Mouse (Mus musculus): ENCODE data around the gene Sdsl. TPM values are rescaled to one million over a fixed set of nuclear protein-coding genes. Genes with fewer than 3 reads are reported as not detected.
"Not testable (repeated sequence)": the region's sequence is repeated elsewhere in the genome, so short reads cannot be mapped to it uniquely, and the experiment has no call there.

Sdsl gene
- polyA plus RNA-seq, 1 experiment from 2014 or later, result 7.5 TPM

DNA sequence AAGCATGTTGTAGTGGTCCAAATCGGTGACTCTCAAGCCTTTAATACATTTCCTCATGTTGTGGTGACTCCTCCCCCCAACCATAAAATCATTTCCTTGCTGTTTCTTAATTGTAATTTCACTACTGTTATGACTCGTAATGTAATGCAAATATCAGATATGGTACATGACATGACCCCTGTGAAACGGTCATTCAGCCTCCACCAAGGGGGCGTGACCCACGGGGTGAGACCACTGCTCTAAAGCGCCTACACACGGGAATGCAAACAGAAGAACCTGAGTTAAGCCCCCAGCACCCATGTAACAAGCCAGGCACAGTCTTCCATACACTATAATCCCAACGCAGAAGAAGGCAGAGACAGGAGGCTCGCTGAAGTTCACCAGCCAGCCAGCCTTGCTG is 33.2 kb upstream of the Sdsl start:
- Histone ChIP-seq H3K9ac (no peak overlapping the region), H3K4me2 (replicated peaks) (no peak overlapping the region), H3K36me3 (no peaks in the 10 kb centered on the region), H3K27ac (no peak overlapping the region), H3K4me3 (no peak overlapping the region), H3K27me3 (no peaks in the 10 kb centered on the region; the same call in 1 of the 2 replicates), H3K4me1 (peaks cover 22% of the 10 kb centered on the region), H3K9me3 (replicated peaks) (no peaks in the 10 kb centered on the region)
- no peak for ATAC-seq (ENCODE audit: low FRiP score)
- WGBS, result 76% methylated on average over 9 of the region's 9 CpGs

DNA sequence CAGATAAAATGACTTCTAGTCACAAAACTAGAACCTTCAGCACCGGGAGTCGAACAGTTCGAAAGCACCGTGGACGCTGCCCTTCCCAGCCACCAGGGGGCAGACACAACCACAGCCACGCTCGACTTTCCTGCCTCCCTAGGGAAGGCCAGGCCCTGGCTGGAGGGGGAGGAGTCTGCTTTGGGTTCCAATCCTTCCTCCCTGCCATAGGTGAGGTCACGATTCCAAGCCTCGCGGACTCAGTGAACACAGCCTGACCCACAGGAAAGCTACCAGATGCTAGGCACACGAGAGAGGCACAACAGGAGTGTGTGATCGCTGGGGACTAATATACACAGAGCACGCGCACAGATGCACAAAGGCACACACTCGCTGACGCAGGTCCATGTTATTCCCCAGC is 32.8 kb upstream of the Sdsl start:
- Histone ChIP-seq H3K9me3 (replicated peaks) (no peaks in the 10 kb centered on the region), H3K36me3 (no peaks in the 10 kb centered on the region), H3K27me3 (no peaks in the 10 kb centered on the region; the same call in 1 of the 2 replicates), H3K27ac (no peak overlapping the region), H3K4me2 (replicated peaks) (0 out of 2 replicates have a peak overlapping the region, but pooled peaks have one; percentile 3), H3K4me3 (no peak overlapping the region), H3K9ac (no peak overlapping the region), H3K4me1 (peaks cover 21% of the 10 kb centered on the region)
- WGBS, result 23% methylated on average over 16 of the region's 16 CpGs
- no peak for ATAC-seq (ENCODE audit: low FRiP score)

DNA sequence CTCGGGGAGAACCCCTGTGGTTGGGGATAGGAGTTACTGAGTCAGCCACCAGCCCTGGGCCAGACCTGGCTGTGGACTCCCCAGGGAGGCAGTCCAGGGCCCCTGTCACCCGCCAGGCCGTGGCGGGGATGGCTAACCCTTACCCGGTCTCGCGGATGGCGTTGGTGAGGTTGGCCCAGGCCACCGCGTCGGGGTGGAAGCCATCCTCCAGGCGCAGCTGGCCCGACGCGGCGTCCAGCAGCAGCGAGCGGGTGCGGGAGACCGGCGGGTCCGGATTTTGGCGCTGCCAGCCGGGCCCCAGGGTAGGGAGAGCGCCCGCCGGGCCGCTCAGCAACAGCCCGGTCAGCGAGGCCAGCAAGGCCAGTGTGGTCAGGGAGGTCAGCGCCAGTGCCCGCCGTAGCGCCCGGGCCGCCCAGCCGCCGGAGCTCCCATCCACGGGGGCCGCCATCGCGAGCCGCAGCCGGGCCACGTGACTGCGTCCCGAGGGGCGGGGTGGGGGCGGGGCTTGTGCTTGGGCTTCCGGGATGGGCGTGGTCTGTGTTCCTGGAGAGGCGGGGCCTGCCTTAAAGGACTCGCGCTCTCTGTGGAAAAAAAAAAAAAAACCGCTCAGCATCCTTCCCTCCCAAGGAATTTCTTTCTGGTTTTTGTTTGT is 30.7 kb upstream of the Sdsl start, which contains the start of gene Plbd2:
Gene Plbd2, minus strand, starts transcription at position 482 of the 652 bp plus-strand sequence.
- peak; percentile 73 for ATAC-seq (ENCODE audit: low FRiP score)
- peak within 1 kb of the TSS; percentile 35; the same call in 1 of the 2 replicates for H3K27ac ChIP-seq
- peak within 1 kb of the TSS; percentile 94 for H3K4me2 ChIP-seq (replicated peaks)
- peaks cover 21% of the 10 kb centered on the region for H3K4me1 ChIP-seq
- peak within 1 kb of the TSS; percentile 91 for H3K4me3 ChIP-seq
- no peaks in the 10 kb centered on the region; the same call in 1 of the 2 replicates for H3K27me3 ChIP-seq
- 1% methylated on average over 48 of the region's 55 CpGs for whole genome bisulfite sequencing
- peak within 1 kb of the TSS; percentile 88 for H3K9ac ChIP-seq
- 0 out of 2 replicates have a peak, but pooled peaks cover 5% of the 10 kb centered on the region for H3K36me3 ChIP-seq
- no peaks in the 10 kb centered on the region for H3K9me3 ChIP-seq (replicated peaks)

DNA sequence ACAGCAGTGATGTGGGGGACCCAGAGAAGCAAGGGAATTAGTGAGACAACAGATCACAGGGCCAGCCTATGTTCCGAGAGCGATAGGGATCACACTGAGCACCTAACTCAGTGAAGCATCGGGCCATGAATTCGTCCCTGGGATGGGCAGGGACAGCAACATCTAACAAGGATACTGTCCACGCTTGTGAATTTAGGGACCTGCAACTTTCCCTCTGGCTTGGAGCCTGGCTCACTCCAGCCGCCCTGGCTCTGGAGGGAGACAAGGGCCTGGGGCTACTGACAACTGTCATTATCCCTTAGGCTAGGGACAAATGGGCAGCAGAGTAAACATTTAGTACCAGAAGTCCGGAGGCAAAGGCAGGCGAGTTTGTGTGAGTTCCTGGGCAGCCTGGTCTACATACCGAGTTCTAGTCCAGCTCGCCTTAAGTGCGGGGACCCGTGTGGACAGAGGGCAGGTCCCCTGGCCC is 30.1 kb upstream of the Sdsl start:
- ATAC-seq (ENCODE audit: low FRiP score), result no peak
- no peak overlapping the region for H3K27ac ChIP-seq
- no peaks in the 10 kb centered on the region for H3K9me3 ChIP-seq (replicated peaks)
- peak overlapping the region; percentile 88 for H3K9ac ChIP-seq
- H3K4me3 ChIP-seq, result peak overlapping the region; percentile 91
- 8% methylated on average over 12 of the region's 12 CpGs for WGBS
- no peaks in the 10 kb centered on the region; the same call in 1 of the 2 replicates for H3K27me3 ChIP-seq
- 0 out of 2 replicates have a peak, but pooled peaks cover 6% of the 10 kb centered on the region for H3K36me3 ChIP-seq
- H3K4me2 ChIP-seq (replicated peaks), result peak overlapping the region; percentile 94
- H3K4me1 ChIP-seq, result peaks cover 21% of the 10 kb centered on the region

DNA sequence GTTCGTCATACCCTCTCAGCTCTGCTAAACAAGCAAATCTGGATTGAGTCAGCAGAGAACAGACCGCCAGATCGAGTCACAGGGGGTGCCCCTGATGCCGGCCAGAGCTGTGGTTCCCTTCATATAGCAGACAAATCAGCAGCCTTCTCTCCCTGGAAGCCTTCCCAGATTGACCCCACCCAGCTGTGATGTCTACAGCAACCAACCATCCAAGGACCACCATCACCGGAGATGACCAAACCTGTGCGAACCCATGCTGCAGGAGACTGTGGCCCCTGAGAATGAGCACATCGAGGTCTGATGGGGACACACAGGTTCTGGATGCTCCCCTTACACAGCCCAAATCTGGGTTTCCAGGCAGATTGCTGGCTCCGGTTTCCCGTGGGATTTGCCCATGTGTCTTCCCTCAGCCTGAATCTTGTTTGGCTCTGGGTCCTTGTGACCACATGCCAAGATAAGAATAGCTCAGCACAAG is 29.6 kb upstream of the Sdsl start:
- 70% methylated on average over 9 of the region's 9 CpGs for WGBS
- Histone ChIP-seq H3K27me3 (no peaks in the 10 kb centered on the region), H3K9me3 (replicated peaks) (no peaks in the 10 kb centered on the region), H3K27ac (no peak overlapping the region), H3K4me3 (peak overlapping the region; percentile 91), H3K36me3 (0 out of 2 replicates have a peak, but pooled peaks cover 6% of the 10 kb centered on the region), H3K4me2 (replicated peaks) (peak overlapping the region; percentile 94), H3K9ac (peak overlapping the region; percentile 88; the same call in 1 of the 2 replicates), H3K4me1 (peaks cover 19% of the 10 kb centered on the region)
- ATAC-seq (ENCODE audit: low FRiP score), result no peak

DNA sequence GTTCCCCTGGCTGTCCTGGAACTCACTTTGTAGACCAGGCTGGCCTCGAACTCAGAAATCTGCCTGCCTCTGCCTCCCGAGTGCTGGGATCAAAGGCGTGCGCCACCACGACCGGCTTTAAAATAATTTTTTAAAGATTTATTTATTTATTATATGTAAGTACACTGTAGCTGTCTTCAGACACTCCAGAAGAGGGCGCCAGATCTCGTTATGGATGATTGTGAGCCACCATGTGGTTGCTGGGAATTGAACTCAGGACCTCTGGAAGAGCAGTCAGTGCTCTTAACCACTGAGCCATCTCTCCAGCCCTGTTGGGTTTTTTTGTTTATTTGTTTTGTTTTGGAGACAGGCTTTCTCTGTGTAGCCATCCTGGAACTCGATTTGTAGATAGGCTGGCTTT is 28.0 kb upstream of the Sdsl start:
- not testable (repeated sequence) for H3K4me3 ChIP-seq; H3K9me3 ChIP-seq (replicated peaks); H3K36me3 ChIP-seq; H3K27me3 ChIP-seq; H3K4me2 ChIP-seq (replicated peaks); ATAC-seq (ENCODE audit: low FRiP score); H3K27ac ChIP-seq; H3K9ac ChIP-seq
- WGBS, result 88% methylated on average over 9 of the region's 9 CpGs
- H3K4me1 ChIP-seq, result peaks cover 19% of the 10 kb centered on the region

DNA sequence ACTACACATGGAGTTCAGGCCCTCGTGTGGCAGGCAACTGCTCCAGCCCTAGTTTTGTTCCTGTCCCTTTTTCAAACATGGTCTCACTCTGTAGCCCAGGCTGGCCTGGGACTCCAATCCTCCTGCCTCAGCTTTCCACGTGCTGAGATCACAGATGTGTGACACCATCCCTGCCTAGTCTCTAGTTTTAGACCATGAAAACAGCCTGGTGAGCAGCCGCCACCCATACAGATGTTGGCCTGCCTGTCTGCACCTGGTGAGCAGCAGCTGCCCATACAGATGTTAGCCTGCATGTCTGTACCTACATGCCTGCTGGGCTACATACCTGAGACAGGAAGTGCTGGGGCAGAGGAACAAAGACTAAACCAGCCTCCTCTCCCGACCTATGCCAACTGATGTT is 26.6 kb upstream of the Sdsl start:
- H3K4me3 ChIP-seq, result no peak overlapping the region
- no peaks in the 10 kb centered on the region for H3K27me3 ChIP-seq
- peaks cover 15% of the 10 kb centered on the region; the same call in 1 of the 2 replicates for H3K36me3 ChIP-seq
- 84% methylated on average over 4 of the region's 4 CpGs for WGBS
- H3K4me1 ChIP-seq, result peaks cover 18% of the 10 kb centered on the region
- H3K27ac ChIP-seq, result no peak overlapping the region
- no peak for ATAC-seq (ENCODE audit: low FRiP score)
- H3K4me2 ChIP-seq (replicated peaks), result no peak overlapping the region
- no peaks in the 10 kb centered on the region for H3K9me3 ChIP-seq (replicated peaks)
- H3K9ac ChIP-seq, result no peak overlapping the region

DNA sequence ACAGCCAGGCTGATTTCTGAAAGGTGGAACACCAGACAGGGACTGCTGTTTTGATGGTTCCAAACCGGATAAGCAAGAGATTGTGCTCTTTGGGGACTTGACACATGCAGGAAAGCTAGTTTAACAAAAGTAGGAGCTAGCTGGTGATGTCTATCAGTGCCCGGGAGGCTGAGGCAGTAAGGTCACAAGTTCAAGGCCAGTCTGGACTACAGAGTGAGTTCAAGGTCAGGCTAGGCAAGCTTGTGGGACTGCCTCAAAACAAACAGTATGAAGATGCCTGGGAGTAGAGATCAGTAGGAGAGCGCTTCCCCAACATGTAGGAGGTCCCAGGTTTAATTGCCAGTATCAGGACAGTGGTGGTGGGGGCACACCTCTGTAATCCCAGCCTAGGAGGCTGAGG is 24.5 kb upstream of the Sdsl start:
- Histone ChIP-seq H3K4me2 (replicated peaks) (no peak overlapping the region), H3K27me3 (no peaks in the 10 kb centered on the region), H3K4me3 (no peak overlapping the region), H3K27ac (no peak overlapping the region), H3K4me1 (peaks cover 10% of the 10 kb centered on the region), H3K9me3 (replicated peaks) (no peaks in the 10 kb centered on the region), H3K36me3 (peaks cover 29% of the 10 kb centered on the region), H3K9ac (no peak overlapping the region)
- no peak for ATAC-seq (ENCODE audit: low FRiP score)
- 90% methylated on average over 3 of the region's 3 CpGs for WGBS

DNA sequence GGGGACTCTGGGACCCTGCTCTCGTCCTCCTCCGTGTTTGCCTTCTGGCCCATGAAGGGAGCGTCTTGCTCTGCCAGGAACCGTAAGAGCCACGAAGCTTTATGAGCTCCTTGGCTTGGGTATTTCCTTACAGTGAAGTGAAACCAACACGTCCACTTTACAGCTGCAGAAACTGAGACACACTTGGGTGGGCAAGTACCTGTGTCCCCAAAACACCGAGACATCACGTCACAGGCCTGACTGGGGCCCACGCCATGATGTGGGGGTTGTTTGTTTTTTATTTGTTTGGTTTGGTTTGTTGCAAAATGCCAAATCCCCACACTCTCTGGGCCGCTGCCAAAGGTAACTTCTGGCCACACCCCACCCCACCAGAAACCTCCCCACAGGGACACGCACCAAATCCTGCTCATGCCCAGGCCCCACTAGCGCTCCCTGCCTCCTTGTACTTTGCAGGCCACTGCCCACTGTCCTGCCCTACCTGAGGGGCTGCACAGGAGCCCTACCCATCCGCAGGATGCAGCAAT is 23.2 kb upstream of the Sdsl start:
- Histone ChIP-seq H3K27me3 (no peaks in the 10 kb centered on the region), H3K9me3 (replicated peaks) (no peaks in the 10 kb centered on the region), H3K36me3 (peaks cover 31% of the 10 kb centered on the region), H3K4me2 (replicated peaks) (no peak overlapping the region), H3K9ac (no peak overlapping the region), H3K4me3 (no peak overlapping the region), H3K27ac (no peak overlapping the region), H3K4me1 (peaks cover 7% of the 10 kb centered on the region)
- no peak for ATAC-seq (ENCODE audit: low FRiP score)
- 92% methylated on average over 13 of the region's 13 CpGs for WGBS

DNA sequence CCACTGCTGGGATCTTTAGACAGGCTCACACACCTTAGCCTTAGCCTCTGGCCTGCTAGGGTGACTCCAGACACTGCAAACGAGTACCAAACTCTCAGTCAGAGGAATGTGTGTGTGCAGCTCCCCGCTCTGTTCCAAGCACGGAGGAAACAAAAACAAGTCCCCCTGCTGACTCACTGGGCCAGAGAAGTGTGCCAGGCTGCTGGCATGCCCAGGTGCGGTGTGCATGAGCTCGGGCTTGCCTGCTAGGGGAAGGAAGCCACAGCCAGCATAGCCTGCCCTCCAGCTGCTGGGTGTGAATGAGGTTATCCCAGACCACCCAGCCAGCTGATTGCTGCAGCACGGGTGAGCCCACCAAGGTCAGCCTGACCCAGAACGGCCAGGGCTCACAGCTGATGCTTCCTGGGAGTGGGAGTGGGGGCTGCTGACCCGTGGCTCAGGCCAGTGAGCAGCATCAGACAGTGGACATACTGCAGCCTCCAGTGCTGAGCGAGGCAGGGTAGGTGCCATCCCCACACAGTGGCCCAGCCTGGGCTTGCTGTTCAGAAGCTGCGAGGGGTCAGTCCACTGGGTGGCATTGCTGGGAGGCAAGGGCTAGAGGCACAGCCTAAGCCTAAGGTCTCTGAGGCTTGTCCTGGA is 22.6 kb upstream of the Sdsl start:
- H3K36me3 ChIP-seq, result peaks cover 31% of the 10 kb centered on the region
- no peak for ATAC-seq (ENCODE audit: low FRiP score)
- 74% methylated on average over 10 of the region's 10 CpGs for WGBS

DNA sequence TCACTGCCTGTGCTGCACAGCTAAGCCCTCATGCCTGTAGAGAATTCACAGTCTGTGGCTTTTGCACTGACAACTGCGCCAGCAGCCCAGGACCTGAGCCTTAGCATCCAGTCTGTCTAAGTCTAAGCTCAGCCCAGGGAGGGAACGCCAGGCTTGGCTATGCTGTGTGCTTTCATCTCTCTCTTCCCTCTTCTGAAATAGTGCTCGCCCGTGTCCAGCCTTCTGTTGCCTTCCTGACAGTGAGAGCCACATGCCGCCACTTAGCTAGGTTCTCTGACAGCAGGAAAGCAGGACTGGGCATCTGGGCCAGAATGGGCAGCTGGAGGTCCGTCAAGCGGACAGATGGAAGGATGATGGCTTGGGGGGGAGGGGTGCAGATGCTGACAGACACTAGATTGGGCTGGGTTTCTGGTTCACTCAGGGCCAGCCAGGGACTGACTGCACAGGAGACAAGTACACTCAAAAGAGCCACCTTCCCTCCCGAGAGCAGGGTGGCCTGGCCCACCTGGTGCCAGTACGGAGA is 21.3 kb upstream of the Sdsl start:
- no peak; the same call in 1 of the 2 replicates for ATAC-seq (ENCODE audit: low FRiP score)
- Histone ChIP-seq H3K27ac (no peak overlapping the region; the same call in 1 of the 2 replicates), H3K4me3 (no peak overlapping the region), H3K4me2 (replicated peaks) (no peak overlapping the region), H3K9me3 (replicated peaks) (no peaks in the 10 kb centered on the region), H3K36me3 (peaks cover 34% of the 10 kb centered on the region), H3K9ac (peak overlapping the region; percentile 23; the same call in 1 of the 2 replicates), H3K4me1 (peaks cover 7% of the 10 kb centered on the region), H3K27me3 (no peaks in the 10 kb centered on the region)
- WGBS, result 85% methylated on average over 9 of the region's 9 CpGs

More for the DNA sequence above, 22.6 kb upstream of the Sdsl start:
- H3K4me3 ChIP-seq, result no peak overlapping the region
- H3K27ac ChIP-seq, result no peak overlapping the region
- H3K4me1 ChIP-seq, result peaks cover 7% of the 10 kb centered on the region
- no peak overlapping the region for H3K9ac ChIP-seq
- H3K4me2 ChIP-seq (replicated peaks), result no peak overlapping the region
- no peaks in the 10 kb centered on the region for H3K9me3 ChIP-seq (replicated peaks)
- H3K27me3 ChIP-seq, result no peaks in the 10 kb centered on the region

DNA sequence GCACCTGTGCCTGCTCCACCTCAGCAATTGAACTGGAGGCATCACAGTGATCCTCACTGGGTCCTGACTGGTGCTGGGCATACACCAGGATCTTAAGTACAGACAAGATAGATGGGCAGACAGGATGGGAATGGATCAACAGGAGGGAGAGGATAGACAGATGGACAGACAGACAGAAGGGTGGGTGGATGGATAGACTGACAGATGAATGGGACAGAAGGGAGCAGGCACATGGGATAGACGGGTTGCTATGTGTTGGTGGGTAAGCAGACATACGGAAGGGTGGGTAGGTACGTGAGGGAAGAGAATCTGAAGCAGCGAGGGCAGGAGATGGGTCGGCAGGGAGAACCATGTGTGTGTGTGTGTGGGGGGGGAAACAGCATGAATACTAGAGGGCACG is 20.8 kb upstream of the Sdsl start:
- H3K36me3 ChIP-seq, result peaks cover 34% of the 10 kb centered on the region
- H3K4me3 ChIP-seq, result no peak overlapping the region
- no peaks in the 10 kb centered on the region for H3K9me3 ChIP-seq (replicated peaks)
- no peak overlapping the region for H3K4me2 ChIP-seq (replicated peaks)
- WGBS, result 87% methylated on average over 6 of the region's 6 CpGs
- no peak overlapping the region; the same call in 1 of the 2 replicates for H3K27ac ChIP-seq
- H3K27me3 ChIP-seq, result no peaks in the 10 kb centered on the region
- H3K9ac ChIP-seq, result peak overlapping the region; percentile 23; the same call in 1 of the 2 replicates
- no peak for ATAC-seq (ENCODE audit: low FRiP score)
- peaks cover 7% of the 10 kb centered on the region for H3K4me1 ChIP-seq
